Mouse (Mus musculus) leukemia stem cell, adult 10-12 weeks (primary cell): ENCODE results near the gene Trak2. TPM values are rescaled to one million over a fixed set of nuclear protein-coding genes. Genes with fewer than 3 reads are reported as not detected.

Experiments used
- polyA plus RNA-seq: library from polyadenylated mRNA; stranded (reverse); fragments of >175 nt; gene quantifications from 2 replicates; pipeline ENCODE4 v1.2.3, GENCODE M21; 2012; ENCODE audit warnings: low replicate concordance

Gene Trak2
- 197 and 524 TPM in 2 replicates for polyA plus RNA-seq

GRCm38 (mm10) chr1:58973366-58974221 is at the start of gene Trak2, which contains the start of gene Stradb:
TSS of gene Trak2 (minus strand) at chr1:58973430.
TSS of gene Stradb (plus strand) at chr1:58973522.

Other genes starting within 250 kb of the Trak2 start
- gene Casp8, start 178.1 kb downstream of the Trak2 start, polyA plus RNA-seq, result 0.60 and 1.4 TPM in 2 replicates
- gene Stradb, start 92 bp upstream of the Trak2 start, polyA plus RNA-seq, result 10.2 and 12.2 TPM in 2 replicates
- not detected in 2 replicates for gene C2cd6, start 121.5 kb upstream of the Trak2 start, polyA plus RNA-seq
- gene Tmem237, start 147.0 kb upstream of the Trak2 start, polyA plus RNA-seq, result 0.41 and 2.6 TPM in 2 replicates
- gene Mpp4, start 190.0 kb upstream of the Trak2 start, polyA plus RNA-seq, result 0.30 TPM in 1 of 2 replicates, not detected in the other